Mouse (Mus musculus) small intestine, adult 2 months (tissue): Measurements from ENCODE around the gene Jarid2. TPM values are rescaled to one million over a fixed set of nuclear protein-coding genes. Genes with fewer than 3 reads are reported as not detected.

Experiments used
- H3K27ac ChIP-seq: fragments of 200-500 bp; 2 replicates; pipeline ENCODE4 v1.5.1; 2012; ENCODE audit warnings: low read depth, low read length, control low read depth, inconsistent platforms; ENCODE audit not compliant: insufficient read depth
- H3K27me3 ChIP-seq: fragments of 200-500 bp; 2 replicates; pipeline ENCODE4 v1.6.1; 2012; ENCODE audit warnings: mild to moderate bottlenecking, moderate library complexity, low read length, inconsistent platforms; ENCODE audit not compliant: control insufficient read depth, insufficient read depth
- H3K36me3 ChIP-seq: fragments of 200-500 bp; 2 replicates; pipeline ENCODE4 v1.6.1; 2012; ENCODE audit warnings: mild to moderate bottlenecking, low read length, control low read depth, inconsistent platforms; ENCODE audit not compliant: control insufficient read depth, insufficient read depth
- H3K4me1 ChIP-seq: fragments of 200-500 bp; 2 replicates; pipeline ENCODE4 v1.6.1; 2012; ENCODE audit warnings: low read length, inconsistent platforms, mixed read lengths; ENCODE audit not compliant: control insufficient read depth, insufficient read depth, insufficient read length
- H3K4me3 ChIP-seq: fragments of 200-500 bp; 2 replicates; pipeline ENCODE4 v1.5.1; 2012; ENCODE audit warnings: low read depth, mild to moderate bottlenecking, control low read depth, inconsistent platforms, low read length, moderate library complexity
- CTCF ChIP-seq: fragments of 200-500 bp; IDR thresholded peaks from 2 replicates; pipeline ENCODE4 v1.5.1; 2012; ENCODE audit warnings: low read depth, mild to moderate bottlenecking, control low read depth, inconsistent platforms, low read length, moderate library complexity, mixed read lengths; ENCODE audit not compliant: insufficient replicate concordance, insufficient read length; ENCODE audit errors: extremely low read depth
- POLR2A ChIP-seq: fragments of 200-500 bp; IDR thresholded peaks from 2 replicates; pipeline ENCODE4 v1.6.1; 2012; ENCODE audit warnings: low read depth, mild to moderate bottlenecking, control low read depth, inconsistent platforms, low read length, moderate library complexity
- WGBS: fragments of 180-500 bp; shearing (Covaris S2); methylation state at CpG from one replicate; pipeline ENCODE4 v1.1.7; 2018; 5-methylcytosine and 5-hydroxymethylcytosine counted together
- polyA plus RNA-seq: library from polyadenylated mRNA; depleted of rRNA; stranded (reverse); fragments of >200 nt; gene quantifications from 2 replicates; pipeline ENCODE4 v1.2.3, GENCODE M21; 2012

The Jarid2 gene
- polyA plus RNA-seq, 1 experiment: 9.5 TPM

GRCm38 (mm10) chr13:44730939-44731551, 1.8 kb downstream of the Jarid2 start:
- Histone ChIP-seq H3K4me1 (peaks cover 11% of the 10 kb centered on the region; the same call in 1 of the 2 replicates), H3K36me3 (no peaks in the 10 kb centered on the region), H3K27ac (peak overlapping the region; percentile 99), H3K27me3 (no peaks in the 10 kb centered on the region), H3K4me3 (peak overlapping the region; percentile 95)
- under 1% methylated on average over 41 of the region's 41 CpGs for WGBS
- TF ChIP-seq CTCF (no peak), POLR2A (peak; percentile 99)

- H3K4me3 ChIP-seq: peak overlapping the region; percentile 70
- TF ChIP-seq CTCF (no peak), POLR2A (no peak)
- WGBS: 1% methylated on average over 16 of the region's 16 CpGs
- peak overlapping the region; percentile 37 for H3K27ac ChIP-seq
- no peaks in the 10 kb centered on the region for H3K36me3 ChIP-seq
- H3K4me1 ChIP-seq: peaks cover 11% of the 10 kb centered on the region; the same call in 1 of the 2 replicates
- no peaks in the 10 kb centered on the region for H3K27me3 ChIP-seq
These were observed 2.6 kb downstream of the Jarid2 start for GRCm38 (mm10) chr13:44731727-44732441.

GRCm38 (mm10) chr13:44732442-44732974, 3.2 kb downstream of the Jarid2 start:
- WGBS: 1% methylated on average over 7 of the region's 7 CpGs
- Histone ChIP-seq H3K27ac (no peak overlapping the region), H3K4me3 (no peak overlapping the region; the same call in 1 of the 2 replicates), H3K27me3 (no peaks in the 10 kb centered on the region), H3K36me3 (no peaks in the 10 kb centered on the region), H3K4me1 (peaks cover 11% of the 10 kb centered on the region; the same call in 1 of the 2 replicates)
- TF ChIP-seq CTCF (no peak), POLR2A (no peak)

DNA sequence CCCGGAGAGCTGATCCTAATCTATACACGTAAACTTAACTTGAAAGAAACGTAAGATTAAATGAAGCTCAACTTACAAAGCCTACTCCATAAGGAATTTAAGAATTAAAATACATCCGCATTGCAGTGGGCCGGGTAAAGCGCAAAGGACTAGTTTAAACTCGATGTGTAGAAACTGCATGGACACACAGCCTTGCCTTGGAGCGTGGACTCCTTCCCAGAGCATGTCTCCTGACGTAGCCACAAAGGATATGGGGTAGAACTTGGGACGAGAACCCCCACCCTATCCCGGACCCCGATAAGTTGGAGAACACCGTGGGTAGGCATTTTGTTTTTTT, 3.7 kb downstream of the Jarid2 start:
- Histone ChIP-seq H3K27me3 (no peaks in the 10 kb centered on the region), H3K36me3 (no peaks in the 10 kb centered on the region), H3K27ac (peak overlapping the region; percentile 58), H3K4me1 (peaks cover 11% of the 10 kb centered on the region; the same call in 1 of the 2 replicates), H3K4me3 (peak overlapping the region; percentile 86)
- WGBS: under 1% methylated on average over 13 of the region's 13 CpGs
- TF ChIP-seq POLR2A (no peak), CTCF (no peak)

- WGBS: under 1% methylated on average over 65 of the region's 71 CpGs
- H3K4me3 ChIP-seq: peak overlapping the region; percentile 86
- H3K4me1 ChIP-seq: peaks cover 11% of the 10 kb centered on the region; the same call in 1 of the 2 replicates
- H3K36me3 ChIP-seq: no peaks in the 10 kb centered on the region
- no peak; the same call in 1 of the 2 replicates for TF ChIP-seq POLR2A
- TF ChIP-seq CTCF: peak; percentile 47
- peak overlapping the region; percentile 58 for H3K27ac ChIP-seq
- no peaks in the 10 kb centered on the region for H3K27me3 ChIP-seq
These were observed 4.3 kb downstream of the Jarid2 start for GRCm38 (mm10) chr13:44733373-44734111.

- H3K4me3 ChIP-seq: no peak overlapping the region; the same call in 1 of the 2 replicates
These were observed 5.2 kb downstream of the Jarid2 start for GRCm38 (mm10) chr13:44734441-44734840.

More at GRCm38 (mm10) chr13:44734441-44734840, 5.2 kb downstream of the Jarid2 start:
- Histone ChIP-seq H3K4me1 (peaks cover 13% of the 10 kb centered on the region; the same call in 1 of the 2 replicates), H3K27ac (no peak overlapping the region), H3K27me3 (no peaks in the 10 kb centered on the region), H3K36me3 (no peaks in the 10 kb centered on the region)
- WGBS: 67% methylated on average over 5 of the region's 5 CpGs
- no peak for TF ChIP-seq CTCF
